Mouse (Mus musculus) gonadal fat pad, adult 2 months (tissue): ENCODE results near the gene Olfr224. TPM values are rescaled to one million over a fixed set of nuclear protein-coding genes. Genes with fewer than 3 reads are reported as not detected.
"Not testable (repeated sequence)": the region's sequence is repeated elsewhere in the genome, so short reads cannot be mapped to it uniquely, and the experiment has no call there.

Source experiments
- DNase-seq: peaks from one replicate; pipeline ENCODE4 v3.0.0-alpha.2; 2012; ENCODE audit warnings: low read depth
- polyA plus RNA-seq: library from polyadenylated mRNA; depleted of rRNA; stranded (reverse); fragments of >200 nt; gene quantifications from 2 replicates; pipeline ENCODE4 v1.2.3, GENCODE M21; 2012; rRNA removed

The Olfr224 gene
- polyA plus RNA-seq, 1 experiment = not detected

DNA sequence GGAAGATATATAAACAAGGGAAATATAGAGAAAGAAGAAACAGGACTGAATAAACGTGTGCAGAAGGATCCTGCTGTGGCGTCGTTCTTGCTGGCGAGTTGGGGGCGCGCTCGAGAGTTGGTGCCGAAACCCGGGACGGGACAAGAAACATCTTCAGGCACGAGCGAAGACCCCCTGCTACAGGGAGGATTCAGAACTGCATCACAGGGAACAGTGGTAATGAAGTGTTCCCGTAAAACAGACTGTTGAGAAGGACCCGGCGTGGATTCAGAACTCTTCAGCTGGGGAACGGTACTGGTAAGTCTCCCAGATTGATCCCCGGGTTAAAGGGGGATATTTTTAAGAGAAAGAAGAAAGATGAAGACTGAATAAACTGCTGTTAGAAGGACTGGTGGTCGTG is 51.4 kb downstream of the Olfr224 start:
- not testable (repeated sequence) for DNase-seq

Other genes starting within 250 kb of the Olfr224 start
- gene Zfp672, start 240.2 kb downstream of the Olfr224 start, polyA plus RNA-seq = 47.1 and 48.3 TPM in 2 replicates
- gene Sh3bp5l, start 239.8 kb downstream of the Olfr224 start, polyA plus RNA-seq = 56.5 and 58.4 TPM in 2 replicates
- gene Lypd8, start 191.5 kb downstream of the Olfr224 start, polyA plus RNA-seq = 1,979 and 3,212 TPM in 2 replicates
- gene 1810065E05Rik, start 149.4 kb downstream of the Olfr224 start, polyA plus RNA-seq = 0.32 and 0.60 TPM in 2 replicates
- gene Gm12253, start 138.0 kb downstream of the Olfr224 start, polyA plus RNA-seq = not detected in 2 replicates
- gene Lypd9, start 117.6 kb downstream of the Olfr224 start, polyA plus RNA-seq = 0.26 and 0.39 TPM in 2 replicates
- gene Olfr30, start 108.3 kb downstream of the Olfr224 start, polyA plus RNA-seq = 0.14 and 0.30 TPM in 2 replicates
- gene Olfr332, start 78.0 kb downstream of the Olfr224 start, polyA plus RNA-seq = 0.08 and 0.13 TPM in 2 replicates
- not detected in 2 replicates for gene Olfr331, start 68.0 kb downstream of the Olfr224 start, polyA plus RNA-seq
- gene Olfr330, start 35.7 kb downstream of the Olfr224 start, polyA plus RNA-seq = not detected in 2 replicates
- gene Olfr329-ps, start 24.1 kb downstream of the Olfr224 start, polyA plus RNA-seq = not detected in 2 replicates
- gene Olfr328, start 14.9 kb downstream of the Olfr224 start, polyA plus RNA-seq = not detected in 2 replicates
- not detected in 2 replicates for gene Olfr325, start 7.2 kb upstream of the Olfr224 start, polyA plus RNA-seq
- gene Olfr324, start 24.6 kb upstream of the Olfr224 start, polyA plus RNA-seq = not detected in 2 replicates
- 0.29 TPM in 1 of 2 replicates, not detected in the other for gene 2210407C18Rik, start 45.5 kb upstream of the Olfr224 start, polyA plus RNA-seq
- gene Olfr323, start 59.9 kb upstream of the Olfr224 start, polyA plus RNA-seq = not detected in 2 replicates
- gene Trim58, start 69.9 kb upstream of the Olfr224 start, polyA plus RNA-seq = not detected in 2 replicates
- gene Olfr322, start 88.2 kb upstream of the Olfr224 start, polyA plus RNA-seq = not detected in 2 replicates
- gene Olfr320, start 110.5 kb upstream of the Olfr224 start, polyA plus RNA-seq = not detected in 2 replicates
- 0.06 TPM in 1 of 2 replicates, not detected in the other for gene Olfr319, start 128.6 kb upstream of the Olfr224 start, polyA plus RNA-seq
- not detected in 2 replicates for gene Olfr318, start 153.5 kb upstream of the Olfr224 start, polyA plus RNA-seq
- not detected in 2 replicates for gene Olfr317, start 168.7 kb upstream of the Olfr224 start, polyA plus RNA-seq
- not detected in 2 replicates for gene Olfr316, start 182.2 kb upstream of the Olfr224 start, polyA plus RNA-seq
- gene Olfr315, start 202.6 kb upstream of the Olfr224 start, polyA plus RNA-seq = not detected in 2 replicates
- not detected in 2 replicates for gene Olfr314, start 212.4 kb upstream of the Olfr224 start, polyA plus RNA-seq
- gene Fam183b, start 231.4 kb upstream of the Olfr224 start, polyA plus RNA-seq = 3.3 and 4.8 TPM in 2 replicates
- gene Olfr313, start 244.4 kb upstream of the Olfr224 start, polyA plus RNA-seq = not detected in 2 replicates